Mouse (Mus musculus) lung, postnatal 0 days (tissue): Measurements from ENCODE around the gene Gpank1.

ENCODE experiments used
- CTCF ChIP-seq: IDR thresholded peaks from 2 replicates; pipeline ENCODE4 v1.5.1; 2016; ENCODE audit warnings: antibody characterized with exemption, mild to moderate bottlenecking
- EP300 ChIP-seq: IDR thresholded peaks from 2 replicates; pipeline ENCODE4 v1.6.1; 2016; ENCODE audit warnings: antibody characterized with exemption, mild to moderate bottlenecking, control low read depth

GRCm38 (mm10) chr17:35076507-35077176, 44.6 kb upstream of the Gpank1 start, which contains the start of gene Ly6g6e:
- TF ChIP-seq CTCF (no peak), EP300 (no peak)
